Mouse (Mus musculus) ES-E14 (cell line): ENCODE results near the gene Chmp6. TPM values are rescaled to one million over a fixed set of nuclear protein-coding genes. Genes with fewer than 3 reads are reported as not detected.

Experiments used
- DNase-seq: peaks from one replicate; pipeline ENCODE4 v3.0.0-alpha.2; 2013; ENCODE audit warnings: low read depth, low spot score
- H3K27ac ChIP-seq: 2 replicates; pipeline ENCODE4 v1.5.1; 2012; ENCODE audit warnings: low read depth, mild to moderate bottlenecking, low read length, moderate library complexity, mixed read lengths; ENCODE audit not compliant: poor library complexity, insufficient read depth, severe bottlenecking
- H3K36me3 ChIP-seq: 2 replicates; pipeline ENCODE4 v1.6.1; 2012; ENCODE audit warnings: mild to moderate bottlenecking, low read length, moderate library complexity, mixed read lengths; ENCODE audit not compliant: control insufficient read depth, poor library complexity, insufficient read depth, severe bottlenecking
- H3K4me1 ChIP-seq, 2 experiments: fragments of 150-350 bp in 1 of 2; sonication (generic) in 1 of 2; 2 replicates each; pipeline ENCODE4 v1.6.1; 2012; ENCODE audit warnings: low read length in 2 of 2, mild to moderate bottlenecking in 1 of 2, mixed read lengths in 1 of 2; ENCODE audit not compliant: control insufficient read depth in 2 of 2, insufficient read depth in 2 of 2, poor library complexity in 1 of 2
- H3K4me3 ChIP-seq, 2 experiments: fragments of 150-350 bp in 1 of 2; sonication (generic) in 1 of 2; 2 replicates each; pipeline ENCODE4 v1.5.1; 2012; ENCODE audit warnings: low read length in 2 of 2, low read depth in 1 of 2, mild to moderate bottlenecking in 1 of 2, mixed read lengths in 1 of 2; ENCODE audit not compliant: insufficient read depth in 1 of 2, poor library complexity in 1 of 2, severe bottlenecking in 1 of 2
- H3K9ac ChIP-seq: 2 replicates; pipeline ENCODE4 v1.6.1; 2012; ENCODE audit warnings: low read depth, mild to moderate bottlenecking, low read length, mixed read lengths; ENCODE audit not compliant: poor library complexity, insufficient read depth, severe bottlenecking
- H3K9me3 ChIP-seq: fragments of 150-350 bp; sonication (generic); 2 replicates; pipeline ENCODE4 v1.6.1; 2012; ENCODE audit warnings: low read depth, mild to moderate bottlenecking, low read length; ENCODE audit not compliant: control insufficient read depth, insufficient read depth
- CHD2 ChIP-seq: IDR thresholded peaks from 2 replicates; pipeline ENCODE4 v1.6.1; 2014; ENCODE audit warnings: mild to moderate bottlenecking, low read depth, low read length, inconsistent platforms
- HCFC1 ChIP-seq: IDR thresholded peaks from 2 replicates; pipeline ENCODE4 v1.6.1; 2012; ENCODE audit warnings: low read length, inconsistent platforms, borderline replicate concordance; ENCODE audit not compliant: insufficient read depth
- MAFK ChIP-seq: IDR thresholded peaks from 2 replicates; pipeline ENCODE4 v1.6.1; 2014; ENCODE audit warnings: mild to moderate bottlenecking, low read depth, low read length, inconsistent platforms; ENCODE audit not compliant: insufficient read depth
- ZC3H11A ChIP-seq: IDR thresholded peaks from 2 replicates; pipeline ENCODE4 v1.6.1; 2012; ENCODE audit warnings: low read depth, mild to moderate bottlenecking, inconsistent platforms, low read length, borderline replicate concordance
- ZNF384 ChIP-seq: IDR thresholded peaks from 2 replicates; pipeline ENCODE4 v1.6.1; 2012; ENCODE audit warnings: low read depth, low read length, inconsistent platforms
- in situ Hi-C, 2 experiments: fragments of 600-800 bp; cut with MboI; formaldehyde crosslinking; loops; one replicate each; pipeline ENCODE4 v1.15.1; 2025; ENCODE audit warnings: low sequenced_read_pairs in 2 of 2, inconsistent platforms in 1 of 2; ENCODE audit not compliant: unreplicated experiment in 2 of 2
- total RNA-seq: library from RNA; depleted of rRNA; stranded (reverse); fragments of 300-350 nt; gene quantifications from 2 replicates; pipeline ENCODE4 v1.2.3, GENCODE M21; 2012

The Chmp6 gene
- total RNA-seq, 1 experiment, result 48.1 TPM

- in situ Hi-C loops, result no loop called here
- Histone ChIP-seq H3K27ac (no peak overlapping the region), H3K9ac (no peak overlapping the region), H3K9me3 (no peaks in the 10 kb centered on the region), H3K36me3 (no peaks in the 10 kb centered on the region), H3K4me3 (no peak overlapping the region), H3K4me1 (peaks cover 3 to 20% of the 10 kb centered on the region in 2 experiments; a peak in 2 of 4 replicates)
- DNase-seq, result no peak
- TF ChIP-seq MAFK (no peak), ZNF384 (no peak), CHD2 (no peak), ZC3H11A (no peak), HCFC1 (no peak)
These were observed 14.9 kb downstream of the Chmp6 start for GRCm38 (mm10) chr11:119928023-119928681.

- Histone ChIP-seq H3K9me3 (no peaks in the 10 kb centered on the region), H3K9ac (no peak overlapping the region), H3K36me3 (no peaks in the 10 kb centered on the region), H3K27ac (no peak overlapping the region), H3K4me3 (no peak overlapping the region), H3K4me1 (peaks cover 3 to 20% of the 10 kb centered on the region in 2 experiments; a peak in 2 of 4 replicates)
- no peak for TF ChIP-seq HCFC1
- no peak for TF ChIP-seq CHD2
- no peak for TF ChIP-seq ZNF384
- no peak for TF ChIP-seq MAFK
- TF ChIP-seq ZC3H11A, result no peak
- in situ Hi-C loops, result no loop called here
- DNase-seq, result no peak
These were observed 16.5 kb downstream of the Chmp6 start for GRCm38 (mm10) chr11:119929603-119930265.

- no peak for DNase-seq
- Histone ChIP-seq H3K36me3 (no peaks in the 10 kb centered on the region), H3K27ac (no peak overlapping the region), H3K4me1 (peaks cover 10 to 32% of the 10 kb centered on the region in 2 experiments), H3K4me3 (no peak overlapping the region), H3K9ac (no peak overlapping the region), H3K9me3 (no peaks in the 10 kb centered on the region)
- TF ChIP-seq ZC3H11A, result no peak
- no peak for TF ChIP-seq HCFC1
- TF ChIP-seq MAFK, result no peak
- TF ChIP-seq CHD2, result no peak
- TF ChIP-seq ZNF384, result no peak
- in situ Hi-C loops, result no loop called here
These were observed 18.6 kb downstream of the Chmp6 start for GRCm38 (mm10) chr11:119931809-119932208.

GRCm38 (mm10) chr11:119933142-119933541 lies 19.9 kb downstream of the Chmp6 start:
- Histone ChIP-seq H3K9me3 (no peaks in the 10 kb centered on the region), H3K4me3 (no peak overlapping the region), H3K9ac (no peak overlapping the region), H3K4me1 (peaks cover 10 to 37% of the 10 kb centered on the region in 2 experiments), H3K36me3 (no peaks in the 10 kb centered on the region), H3K27ac (no peak overlapping the region)
- TF ChIP-seq ZC3H11A (no peak), CHD2 (no peak), HCFC1 (no peak), MAFK (no peak), ZNF384 (no peak)
- no peak for DNase-seq
- in situ Hi-C loops, result no loop called here
